Mouse (Mus musculus): ENCODE results near the gene Ints7.
A peak's percentile ranks its signal among the peaks of the same experiment; 100 is the strongest.

Gene Ints7

DNA sequence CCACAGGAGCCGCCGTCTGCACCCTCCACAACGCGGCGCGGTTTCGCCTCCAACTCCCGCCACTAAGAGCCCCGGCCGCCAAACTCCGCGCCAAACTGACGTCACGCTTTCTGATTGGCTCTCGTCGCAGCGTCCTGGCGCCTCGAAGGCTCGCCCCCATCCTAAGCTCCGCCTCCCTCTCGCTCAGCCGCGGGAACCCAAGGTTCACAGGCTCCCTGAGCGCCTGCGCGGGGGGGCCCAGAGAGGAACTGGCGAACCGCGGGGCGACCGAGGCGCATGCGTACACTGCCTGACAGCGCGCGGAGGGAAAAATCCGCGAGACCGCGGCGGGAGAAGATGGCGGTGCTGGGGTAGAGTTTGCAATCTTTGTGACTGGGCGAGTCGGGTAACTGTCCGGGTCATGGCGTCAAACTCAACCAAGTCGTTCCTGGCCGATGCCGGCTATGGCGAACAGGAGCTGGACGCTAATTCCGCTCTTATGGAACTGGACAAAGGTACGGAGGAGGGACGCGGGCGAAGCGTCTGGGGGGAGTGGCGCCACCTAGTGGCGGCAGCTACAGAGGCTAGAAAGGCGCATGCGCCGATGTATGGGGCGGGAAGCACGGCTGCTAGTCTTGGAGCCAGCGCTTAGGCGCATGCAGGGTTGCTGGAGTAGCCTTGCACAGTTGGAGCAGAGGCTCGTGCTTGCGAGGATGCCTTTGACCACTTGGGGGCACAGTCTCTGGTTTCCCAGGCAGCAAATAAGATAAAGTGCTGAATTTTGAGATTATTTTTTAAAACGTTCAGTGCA lies at the start of gene Ints7, which contains the start of gene Dtl:
TSS of gene Ints7 (plus strand) at position 179 of the 790 bp plus-strand sequence.
TSS of gene Dtl (minus strand) at position 87 of the 790 bp plus-strand sequence.
- DNase-seq (ENCODE audit: inconsistent age in 2 of 2, low spot score in 1 of 2), result peak; percentile 100

DNA sequence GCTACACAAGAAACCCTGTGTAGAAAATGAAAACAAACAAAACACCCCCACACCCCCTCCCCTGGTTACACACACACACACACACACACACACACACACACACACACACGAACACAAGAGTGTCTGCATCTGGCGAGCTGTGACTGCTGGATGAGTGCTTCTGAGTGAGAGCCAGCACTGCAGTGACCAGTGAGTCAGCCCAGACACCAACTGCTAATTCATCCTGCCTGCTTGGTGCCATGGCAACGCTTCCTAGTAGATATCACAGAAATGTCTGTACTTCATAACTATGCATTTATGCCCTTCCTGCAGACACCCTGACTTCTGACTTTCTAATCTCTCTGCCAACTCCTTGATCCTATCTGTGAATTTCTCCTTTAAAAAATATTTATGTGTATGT lies 48.3 kb upstream of the Ints7 start:
- peak; percentile 37 to 50 for DNase-seq (ENCODE audit: inconsistent age in 2 of 2, low spot score in 1 of 2)

DNA sequence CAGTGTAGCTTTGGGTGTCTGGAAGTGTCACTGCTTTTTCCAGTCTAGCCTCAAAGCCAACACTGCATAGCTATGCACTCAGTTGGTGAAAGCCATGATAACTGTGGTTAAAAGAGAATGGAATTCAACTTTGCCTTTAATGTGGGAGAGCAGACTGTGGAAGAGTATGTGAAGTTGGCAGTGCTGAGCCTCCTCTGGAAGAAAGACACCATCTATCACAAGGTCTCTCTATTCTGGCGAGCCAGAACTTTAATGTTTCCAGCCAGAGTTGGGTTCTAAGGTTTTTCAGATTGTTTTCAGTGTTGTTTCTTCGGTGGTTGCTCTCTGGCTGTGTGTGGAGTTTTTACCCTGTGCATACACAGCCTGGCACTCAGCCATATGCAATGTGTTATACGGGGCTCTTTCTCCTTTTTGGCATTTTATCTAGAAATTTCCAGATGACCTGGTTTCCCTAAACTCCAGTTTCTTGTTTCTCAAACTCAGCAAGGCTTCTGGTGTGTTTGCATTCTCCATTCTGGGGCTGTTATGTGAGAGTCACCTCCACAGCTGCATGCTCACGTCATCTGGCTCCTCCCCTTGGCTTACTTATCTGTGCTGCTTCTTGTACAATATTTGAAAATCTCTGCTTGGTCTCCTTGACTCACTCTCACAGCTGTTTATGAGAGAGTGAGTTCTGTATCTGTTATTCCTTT lies 47.4 kb upstream of the Ints7 start:
- peak; percentile 29 to 66 for DNase-seq (ENCODE audit: inconsistent age in 2 of 2, low spot score in 1 of 2)

DNA sequence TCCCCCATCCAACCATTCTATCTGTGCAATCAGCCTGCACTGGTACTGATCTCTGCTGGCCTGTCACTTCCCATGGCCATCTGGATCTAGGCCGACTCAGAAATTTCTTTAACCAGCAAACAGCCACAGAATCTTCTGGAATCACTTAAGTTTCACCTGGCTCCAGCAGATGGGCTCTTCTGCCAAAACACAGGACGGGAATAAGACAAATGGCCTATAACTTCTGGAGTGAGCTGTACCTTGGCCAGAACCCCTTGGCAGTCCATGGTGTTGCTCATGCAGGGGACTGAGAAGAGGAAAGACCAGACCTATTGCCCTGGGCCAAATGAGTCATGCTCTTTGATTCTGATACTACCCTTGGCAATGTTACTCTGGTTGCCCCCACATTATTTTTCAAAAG lies 46.0 kb upstream of the Ints7 start:
- DNase-seq (ENCODE audit: inconsistent age in 2 of 2, low spot score in 1 of 2), result peak; percentile 22 to 64

DNA sequence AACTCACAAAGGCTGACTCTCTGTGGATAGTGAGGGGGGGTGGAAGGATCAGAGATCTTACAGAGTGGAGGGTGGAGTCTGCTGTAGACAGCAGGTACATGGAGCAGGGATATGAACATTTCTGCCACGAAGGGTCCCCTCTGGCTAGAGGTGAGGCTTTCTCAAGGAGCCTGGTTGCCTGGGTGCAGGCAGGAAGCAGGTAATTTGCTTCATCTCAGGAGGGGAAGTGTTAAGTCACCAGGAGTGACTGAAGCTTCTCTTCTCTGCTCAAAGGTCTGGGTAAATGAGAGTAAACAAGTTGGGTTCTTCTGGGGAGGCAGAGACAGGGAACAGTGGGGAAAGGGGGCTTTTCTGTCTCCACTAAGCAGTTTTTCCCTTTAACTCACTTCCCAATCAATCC lies 44.4 kb upstream of the Ints7 start:
- DNase-seq (ENCODE audit: inconsistent age in 2 of 2, low spot score in 1 of 2), result no peak

DNA sequence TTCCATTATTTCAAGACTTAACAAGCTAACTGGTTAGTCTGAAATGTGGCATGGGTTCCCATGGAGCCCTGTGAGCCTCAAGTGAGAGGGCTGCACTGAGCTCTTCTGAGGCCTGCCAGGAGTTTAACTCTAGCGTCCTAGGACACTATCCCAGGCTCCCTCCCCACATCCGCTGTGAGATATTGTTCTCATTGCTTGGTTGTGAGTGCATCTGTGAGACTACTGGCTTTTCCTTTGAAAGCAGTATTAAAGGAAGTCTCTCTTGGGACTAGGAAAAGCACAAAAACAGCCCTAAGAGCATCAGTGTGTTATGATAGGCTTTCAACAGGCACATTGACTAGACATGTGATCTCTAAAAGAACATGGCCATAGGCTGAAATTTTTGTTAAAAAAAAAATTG lies 40.5 kb upstream of the Ints7 start:
- no peak for DNase-seq (ENCODE audit: inconsistent age in 2 of 2, low spot score in 1 of 2)

DNA sequence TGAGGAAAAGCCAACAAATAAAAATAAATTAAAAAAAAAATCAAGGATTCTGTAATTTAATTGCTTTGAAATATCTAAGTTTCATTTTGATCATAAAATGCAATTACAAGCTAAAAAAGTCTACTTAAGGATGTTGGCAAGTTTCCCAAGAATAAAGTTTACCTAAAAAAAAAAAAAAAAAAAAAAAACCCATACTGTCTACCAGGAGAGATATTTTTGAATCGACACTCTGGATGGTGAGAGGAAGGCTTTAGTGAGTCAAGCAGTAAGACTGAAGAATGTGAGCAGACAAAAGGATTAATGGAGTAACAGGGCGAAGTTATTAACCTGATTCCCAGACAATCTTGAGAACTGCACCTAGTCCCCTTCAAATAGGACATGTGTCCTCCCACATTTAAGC lies 35.1 kb upstream of the Ints7 start:
- DNase-seq (ENCODE audit: inconsistent age in 2 of 2, low spot score in 1 of 2), result no peak

DNA sequence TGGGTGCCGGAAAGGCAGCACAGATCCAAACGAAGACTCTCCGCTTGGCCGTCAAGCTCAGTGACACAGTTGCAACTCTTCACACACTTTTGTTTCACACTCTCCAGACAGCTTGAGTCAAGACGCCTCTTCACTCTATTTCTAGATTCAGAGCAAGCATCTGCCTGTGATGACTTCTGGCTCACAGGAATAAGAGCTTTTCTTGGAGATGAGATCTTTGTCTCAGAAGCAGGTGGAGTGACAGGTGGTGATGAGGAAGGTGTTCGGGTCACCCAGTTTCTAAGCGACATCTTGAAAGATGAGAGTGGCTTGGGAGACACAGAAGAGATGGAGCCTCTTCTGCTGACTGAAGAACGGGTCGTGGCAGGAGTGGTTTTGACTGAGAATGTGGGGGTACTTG lies 34.4 kb upstream of the Ints7 start:
- no peak for DNase-seq (ENCODE audit: inconsistent age in 2 of 2, low spot score in 1 of 2)

DNA sequence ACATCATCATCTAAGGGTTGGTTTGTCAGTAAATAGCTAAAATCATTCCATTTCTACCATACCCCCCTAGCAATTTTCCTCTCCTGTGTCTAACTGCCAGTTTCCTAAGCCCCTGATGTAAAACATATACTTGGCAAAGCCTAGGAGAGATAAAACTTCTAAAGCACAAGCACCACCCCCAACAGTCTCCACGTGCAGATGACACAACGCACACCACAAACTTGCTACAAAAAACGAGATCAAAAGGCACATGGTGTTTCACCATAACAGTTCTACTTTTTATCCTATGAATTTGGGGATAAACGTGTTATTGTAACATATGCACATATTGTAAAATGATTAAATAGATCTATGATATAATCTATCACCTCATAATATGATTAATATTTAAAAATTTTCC lies 33.8 kb upstream of the Ints7 start:
- DNase-seq (ENCODE audit: inconsistent age in 2 of 2, low spot score in 1 of 2), result no peak

DNA sequence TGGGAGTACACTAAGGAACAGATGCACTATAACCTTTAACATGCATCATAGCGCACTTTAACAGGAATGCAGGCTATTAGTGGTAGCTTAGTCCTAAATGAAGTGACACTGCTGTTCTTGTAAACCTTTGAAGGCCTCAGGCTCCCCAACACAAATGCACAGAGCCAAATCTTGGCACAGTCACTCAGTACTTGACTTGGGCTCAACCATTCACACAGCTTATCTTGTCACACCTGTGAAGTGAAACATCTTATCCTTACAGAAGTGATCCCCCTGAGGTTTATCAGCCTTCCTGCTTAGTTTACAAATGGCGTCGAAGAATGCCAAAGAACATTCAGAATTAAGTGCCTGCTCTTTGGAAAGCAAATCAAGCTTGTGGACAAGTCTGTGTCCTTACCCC lies 31.7 kb upstream of the Ints7 start:
- no peak for DNase-seq (ENCODE audit: inconsistent age in 2 of 2, low spot score in 1 of 2)

DNA sequence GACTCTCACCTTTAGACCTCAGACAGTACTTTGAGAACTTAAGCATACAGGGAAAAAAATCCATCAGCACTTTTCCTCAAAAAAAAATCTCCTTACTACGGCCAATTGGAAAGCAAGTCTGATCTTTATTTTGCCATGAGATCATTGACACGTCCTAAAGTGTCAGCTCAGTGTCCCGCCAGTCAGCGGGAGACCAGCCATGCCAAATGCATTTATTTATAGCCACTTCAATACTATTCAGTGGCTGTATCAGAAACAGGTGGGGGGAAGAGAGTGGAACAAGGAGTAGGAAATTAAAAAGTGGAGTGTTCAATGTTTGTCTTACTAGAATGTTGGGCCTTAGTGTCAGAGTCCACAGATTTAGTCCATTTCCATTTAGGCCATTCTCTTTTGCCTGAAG lies 24.6 kb upstream of the Ints7 start:
- no peak for DNase-seq (ENCODE audit: inconsistent age in 2 of 2, low spot score in 1 of 2)

DNA sequence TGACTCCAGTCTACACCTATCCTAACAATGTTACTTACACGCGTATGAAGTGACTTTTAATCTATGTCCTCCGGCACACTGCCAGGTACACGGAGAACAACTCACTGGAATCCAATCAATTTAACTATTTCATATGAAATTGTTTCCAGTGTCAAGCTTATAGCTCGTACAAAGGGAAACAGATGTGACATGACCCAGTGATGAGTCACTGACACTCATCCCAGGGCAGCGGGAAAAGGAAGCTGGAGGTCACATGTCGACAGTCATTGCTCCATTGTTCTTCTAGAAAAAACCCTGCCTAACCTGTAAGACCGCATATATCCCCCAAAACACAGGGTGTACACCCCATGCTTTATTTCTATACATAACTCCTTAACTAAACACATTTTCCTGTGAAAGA lies 18.3 kb upstream of the Ints7 start:
- DNase-seq (ENCODE audit: inconsistent age in 2 of 2, low spot score in 1 of 2), result peak; percentile 13 to 69

DNA sequence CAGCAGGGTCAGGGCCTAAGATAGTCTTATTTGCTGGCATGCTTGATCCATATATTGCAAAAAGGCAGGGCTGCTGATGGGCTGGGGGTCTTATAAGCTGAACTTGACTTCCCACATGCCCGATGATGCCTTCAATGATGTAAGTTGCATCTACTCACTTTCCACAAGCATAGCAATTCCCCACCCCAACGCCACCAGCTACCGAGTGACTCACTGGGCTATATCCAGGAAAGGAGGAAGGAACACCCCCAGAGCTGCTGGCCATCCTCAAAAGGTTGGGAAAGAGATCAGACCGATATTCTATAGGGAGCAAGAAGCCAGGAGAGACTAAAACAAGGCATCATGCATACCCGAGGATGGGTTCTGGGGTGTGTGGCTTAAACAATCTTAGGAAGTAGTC lies 15.7 kb upstream of the Ints7 start:
- DNase-seq (ENCODE audit: inconsistent age in 2 of 2, low spot score in 1 of 2), result peak in 1 of 2 experiments; percentile 34

DNA sequence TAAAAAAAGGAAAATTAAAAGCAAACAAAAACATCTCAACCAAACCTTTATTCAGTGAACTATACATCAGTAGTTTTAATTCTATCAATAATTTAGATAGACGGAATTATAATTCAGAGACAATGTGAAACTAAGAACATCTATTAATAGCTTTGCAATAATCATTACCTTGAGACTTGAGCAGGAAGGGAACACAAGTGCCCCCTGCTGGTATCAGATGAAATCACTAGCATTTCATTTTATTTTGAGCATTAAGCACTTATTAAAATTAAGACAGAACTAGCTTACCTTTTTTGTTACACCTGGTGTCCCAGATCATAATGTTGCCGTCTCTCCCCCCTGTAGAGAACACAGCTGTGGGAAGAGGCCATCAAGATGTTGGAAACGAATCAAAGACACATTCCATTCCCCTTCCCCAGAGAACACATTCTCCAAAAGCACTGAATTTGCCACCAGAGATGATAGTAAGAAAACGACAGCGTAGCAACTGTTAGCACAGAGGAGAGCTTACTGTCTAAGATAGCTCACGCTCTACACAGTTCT lies 12.5 kb upstream of the Ints7 start:
- DNase-seq (ENCODE audit: inconsistent age in 2 of 2, low spot score in 1 of 2), result peak; percentile 14 to 85

DNA sequence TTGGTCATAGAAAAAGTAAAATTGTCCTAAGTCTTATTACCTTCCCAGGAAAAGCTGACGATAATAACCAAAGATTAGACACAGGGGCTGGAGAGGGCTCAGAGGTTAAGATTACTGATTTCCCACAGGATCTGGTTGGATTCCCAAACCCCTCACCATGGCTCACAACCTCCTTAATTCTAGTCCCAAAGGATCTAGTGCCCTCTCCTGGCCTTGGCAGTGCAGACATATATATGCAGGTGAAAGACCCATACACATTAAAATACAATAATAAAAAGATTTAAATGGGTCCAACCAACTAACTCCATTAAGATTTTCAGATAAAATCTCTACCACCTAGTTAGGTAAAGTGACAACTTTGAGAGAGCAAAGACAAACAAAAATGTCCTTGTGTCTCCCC lies 7.6 kb upstream of the Ints7 start:
- DNase-seq (ENCODE audit: inconsistent age in 2 of 2, low spot score in 1 of 2), result peak in 1 of 2 experiments; percentile 45

DNA sequence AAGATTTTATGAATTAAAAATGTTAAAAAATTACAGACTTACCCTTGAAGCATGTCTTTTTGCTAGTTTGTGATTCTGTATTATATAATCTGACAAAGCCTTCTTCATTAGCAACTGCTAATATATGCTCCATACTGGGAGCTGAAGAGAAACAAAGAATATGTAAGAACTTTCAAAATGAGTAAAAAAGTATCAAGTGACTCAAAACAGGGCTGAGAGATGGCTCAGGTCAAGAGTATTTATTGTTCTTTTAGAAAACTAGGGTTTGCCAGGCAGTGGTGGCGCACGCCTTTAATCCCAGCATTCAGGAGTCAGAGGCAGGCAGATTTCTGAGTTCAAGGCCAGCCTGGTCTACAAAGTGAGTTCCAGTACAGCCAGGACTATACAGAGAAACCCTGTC lies 5.8 kb upstream of the Ints7 start:
- no peak for DNase-seq (ENCODE audit: inconsistent age in 2 of 2, low spot score in 1 of 2)

DNA sequence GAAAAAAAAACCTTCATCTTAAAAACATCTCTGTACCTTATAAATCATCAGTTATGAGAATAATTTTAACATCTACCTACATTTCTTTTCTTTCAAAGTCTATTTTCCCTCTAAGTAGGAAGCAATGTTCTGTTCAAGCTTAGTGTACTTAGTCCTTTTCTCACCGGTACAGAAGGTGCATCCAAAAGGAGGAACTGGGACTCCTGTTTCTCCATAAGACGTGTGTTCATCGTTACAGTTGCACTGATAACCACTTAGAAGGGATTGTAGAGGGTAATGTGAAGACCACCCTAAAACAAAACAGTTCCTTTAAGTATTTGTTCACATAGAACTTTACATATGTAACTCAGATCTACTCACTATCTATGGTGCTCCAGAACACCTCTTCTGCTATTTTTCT lies 5.0 kb upstream of the Ints7 start:
- no peak for DNase-seq (ENCODE audit: inconsistent age in 2 of 2, low spot score in 1 of 2)

DNA sequence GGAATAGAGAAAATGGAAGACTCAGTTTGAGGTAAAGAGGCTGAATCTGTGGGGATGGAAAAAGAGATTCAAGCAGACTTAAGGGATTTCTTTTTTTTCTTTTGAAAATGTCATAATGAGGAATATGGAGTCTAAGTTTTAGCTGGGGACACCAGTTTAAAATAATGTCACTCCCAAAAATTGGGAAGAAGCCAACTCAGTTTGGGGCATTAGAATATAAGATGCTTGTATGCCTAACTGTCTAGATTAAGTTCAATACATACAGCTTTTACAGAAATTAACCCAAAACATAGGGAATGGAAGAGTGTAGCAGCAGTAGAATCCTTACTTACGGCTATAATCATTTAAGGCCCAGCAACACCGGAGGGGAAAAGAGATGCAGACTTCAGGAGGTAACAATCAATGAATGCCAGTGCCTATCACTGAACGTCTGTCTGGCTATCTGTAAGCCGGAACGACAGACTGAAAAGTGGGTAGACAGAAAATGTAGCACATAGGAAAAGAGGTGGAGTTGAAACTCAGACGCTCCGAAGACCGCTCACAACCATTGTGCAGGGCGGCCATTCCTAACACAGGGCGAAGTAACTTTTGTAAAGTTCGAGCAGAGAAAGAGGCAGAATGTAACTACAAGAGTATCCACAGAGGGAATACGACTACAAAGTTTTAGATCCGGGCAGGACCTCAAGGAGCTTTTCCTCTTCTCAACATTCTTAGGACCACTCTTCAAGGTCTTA lies 1.4 kb upstream of the Ints7 start:
- DNase-seq (ENCODE audit: inconsistent age in 2 of 2, low spot score in 1 of 2), result no peak

DNA sequence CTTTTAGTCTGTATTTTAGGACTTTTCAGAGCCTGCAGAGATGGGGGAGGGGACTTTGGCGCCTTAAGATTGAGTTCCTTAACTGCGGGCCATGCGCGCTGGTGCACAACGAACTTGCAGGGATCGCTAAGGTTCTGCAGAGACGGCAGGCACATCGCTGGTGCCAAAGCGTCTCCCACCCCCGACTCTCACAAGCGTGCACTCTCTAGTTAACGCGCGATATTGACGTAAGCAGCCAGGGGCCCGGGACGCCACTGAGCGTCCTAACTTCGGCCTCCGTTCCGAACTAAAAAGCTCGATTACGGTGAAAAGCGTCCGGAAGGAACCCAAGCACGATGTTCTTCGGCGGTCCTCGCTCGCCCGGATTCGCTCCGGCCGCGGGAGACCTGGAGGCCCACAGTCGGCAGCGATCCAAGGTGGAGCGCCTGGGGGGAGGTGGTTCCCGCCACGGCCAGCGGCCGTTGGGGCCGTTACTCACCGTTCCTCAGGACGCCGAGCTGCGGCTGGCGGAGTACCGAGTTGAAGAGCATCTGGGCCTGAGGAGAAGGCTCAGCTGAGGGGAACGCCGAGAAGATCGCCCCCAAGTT lies 472 bp upstream of the Ints7 start:
- no peak for DNase-seq (ENCODE audit: inconsistent age in 2 of 2, low spot score in 1 of 2)

DNA sequence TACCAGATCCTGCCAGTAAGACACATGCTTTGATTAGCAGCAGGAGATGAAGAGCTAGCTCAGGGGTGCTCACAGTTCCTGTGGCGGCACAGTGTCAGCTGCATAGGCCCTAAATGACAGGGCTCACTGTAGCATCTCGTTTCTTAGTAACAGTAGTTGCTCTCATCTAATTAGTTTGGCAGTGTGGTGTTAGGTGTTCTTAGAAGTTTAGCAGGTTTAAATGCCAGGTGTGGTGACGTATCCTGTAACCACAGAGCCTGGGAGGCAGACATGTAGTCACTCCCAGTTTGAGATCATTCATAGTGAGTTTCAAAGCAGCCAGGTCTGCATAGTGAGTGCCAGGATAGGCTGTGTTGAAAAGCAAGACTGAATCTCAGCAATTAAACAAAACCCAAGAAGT lies 4.1 kb downstream of the Ints7 start:
- no peak for DNase-seq (ENCODE audit: inconsistent age in 2 of 2, low spot score in 1 of 2)

DNA sequence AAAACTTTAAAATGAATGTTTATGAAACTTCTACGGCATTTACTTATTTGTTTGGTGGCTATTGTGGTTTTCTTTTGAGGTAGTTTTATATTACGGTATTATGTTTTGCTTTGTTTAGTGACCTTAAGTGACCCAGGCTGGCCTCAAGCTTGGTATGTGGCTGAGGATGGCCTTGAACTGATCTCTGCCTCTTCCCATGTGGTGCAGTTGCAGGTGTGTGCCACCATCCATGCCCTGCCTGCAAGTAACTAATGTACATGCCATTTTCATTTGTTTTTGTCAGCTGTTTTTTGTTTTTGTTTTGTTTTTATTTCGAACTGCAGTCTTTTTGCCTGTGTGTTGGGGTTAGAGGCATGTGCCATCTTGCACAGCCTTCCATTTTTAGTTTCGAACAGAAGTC lies 6.2 kb downstream of the Ints7 start:
- DNase-seq (ENCODE audit: inconsistent age in 2 of 2, low spot score in 1 of 2), result no peak

Measured in adrenal gland, adult (tissue).